Mouse (Mus musculus) brain, embryonic 14.5 days (tissue): ENCODE measurements around the gene Stk24.

Experiments
- CTCF ChIP-seq: fragments of 200-500 bp; IDR thresholded peaks from 2 replicates; pipeline ENCODE4 v1.5.1; 2012; ENCODE audit warnings: inconsistent platforms, mild to moderate bottlenecking, moderate library complexity, borderline replicate concordance; ENCODE audit not compliant: insufficient read depth, insufficient read length; ENCODE audit errors: extremely low read depth
- POLR2A ChIP-seq: fragments of 200-500 bp; IDR thresholded peaks from 2 replicates; pipeline ENCODE4 v1.6.1; 2012; ENCODE audit warnings: mild to moderate bottlenecking, inconsistent platforms, borderline replicate concordance; ENCODE audit not compliant: poor library complexity, insufficient read depth, insufficient read length, severe bottlenecking; ENCODE audit errors: extremely low read depth

GRCm38 (mm10) chr14:121347134-121347533 lies 32.7 kb downstream of the Stk24 start:
- TF ChIP-seq POLR2A (no peak), CTCF (no peak)
